Mouse (Mus musculus) cerebellum, adult 2 months (tissue): ENCODE measurements around the gene Mmp24.

Source experiments
- CTCF ChIP-seq: fragments of 200-500 bp; IDR thresholded peaks from 2 replicates; pipeline ENCODE4 v1.5.1; 2011; ENCODE audit warnings: low read depth, mild to moderate bottlenecking, control low read depth, low read length, moderate library complexity, borderline replicate concordance; ENCODE audit not compliant: insufficient read depth
- POLR2A ChIP-seq: fragments of 200-500 bp; IDR thresholded peaks from 2 replicates; pipeline ENCODE4 v1.6.1; 2011; ENCODE audit warnings: low read length, control low read depth, borderline replicate concordance; ENCODE audit not compliant: insufficient read depth

- TF ChIP-seq POLR2A = no peak
- TF ChIP-seq CTCF = no peak
Measured at GRCm38 (mm10) chr2:155809620-155810019, 34.5 kb downstream of the Mmp24 start.
